Mouse (Mus musculus): Measurements from ENCODE around the gene Ferd3l.

Gene Ferd3l

DNA sequence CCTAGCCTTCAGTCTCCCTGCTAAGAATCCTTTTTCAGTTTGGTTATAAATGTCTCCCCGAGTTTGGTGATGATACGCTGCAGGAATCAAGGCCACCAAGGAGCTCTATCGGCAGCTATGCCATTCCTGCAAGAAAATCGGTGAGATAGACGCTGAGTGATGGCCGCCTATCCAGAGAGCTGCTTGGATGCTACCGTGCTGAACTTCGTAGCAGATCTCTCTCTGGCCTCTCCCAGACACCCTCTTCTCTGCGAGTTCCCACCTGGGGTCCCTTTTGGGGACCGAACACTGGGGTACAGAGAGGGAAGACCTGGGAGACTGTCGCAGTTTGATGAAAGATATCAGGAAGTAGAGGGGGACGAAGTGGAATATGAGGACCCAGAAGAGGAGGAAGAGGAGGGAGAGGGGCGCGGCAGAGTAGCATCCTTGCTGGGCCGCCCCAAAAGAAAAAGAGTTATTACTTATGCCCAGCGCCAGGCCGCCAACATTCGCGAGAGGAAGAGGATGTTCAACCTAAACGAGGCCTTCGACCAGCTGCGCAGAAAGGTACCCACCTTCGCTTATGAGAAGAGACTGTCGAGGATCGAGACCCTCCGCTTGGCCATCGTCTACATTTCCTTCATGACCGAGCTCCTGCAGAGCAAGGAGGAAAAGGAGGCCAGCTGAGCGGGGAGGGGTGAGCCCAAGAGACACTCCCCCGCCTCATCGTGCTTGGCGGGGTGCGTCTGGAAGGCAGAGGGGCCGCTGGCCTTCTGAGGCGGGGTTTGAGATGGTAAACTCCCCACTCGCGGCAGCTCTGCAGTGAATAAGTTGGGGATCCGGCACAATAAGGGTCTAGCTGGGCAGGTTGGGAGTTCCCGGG lies at the start of gene Ferd3l:
Ferd3l (plus strand) TSS at position 95 of the 862 bp plus-strand sequence.
- DNase-seq (ENCODE audit: low read depth, low spot score): no peak

DNA sequence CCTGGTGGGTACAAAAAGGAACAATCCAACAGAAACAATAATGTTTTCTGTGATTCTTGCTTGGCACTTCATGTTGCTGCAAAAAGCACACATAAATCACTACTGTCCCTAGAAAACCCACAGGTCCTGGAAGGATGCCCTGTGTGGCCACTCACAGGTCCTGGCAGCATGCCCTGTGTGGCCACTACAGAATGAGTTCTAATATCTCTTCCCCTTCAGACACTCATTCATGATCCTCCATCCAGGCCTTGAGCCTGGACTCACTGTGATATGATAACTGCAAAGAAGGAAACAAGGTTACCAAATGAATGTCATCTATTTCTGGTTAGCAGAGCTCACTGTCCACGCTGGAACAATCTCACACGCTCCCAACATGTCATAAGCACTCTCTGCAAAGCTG lies 34.3 kb upstream of the Ferd3l start:
- no peak for DNase-seq (ENCODE audit: low read depth, low spot score)

DNA sequence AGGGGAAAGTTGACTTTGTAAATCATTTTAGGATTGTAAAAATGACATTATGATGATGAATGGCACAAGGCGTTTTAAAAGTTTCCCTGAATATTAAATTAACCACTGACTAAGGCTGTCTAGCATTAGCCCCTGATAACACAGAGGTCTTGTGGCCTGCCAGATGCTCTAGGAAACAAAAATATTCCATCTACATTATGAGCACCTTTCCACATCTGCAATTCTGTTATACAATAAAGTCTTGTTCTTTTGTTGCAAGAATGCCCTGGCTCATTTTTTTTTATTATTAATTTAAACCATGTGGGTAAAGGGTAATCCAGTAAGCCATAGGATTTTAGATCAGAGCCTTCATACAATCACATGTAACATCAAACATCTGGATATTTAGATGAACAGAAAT lies 33.6 kb upstream of the Ferd3l start:
- DNase-seq (ENCODE audit: low read depth, low spot score): no peak

DNA sequence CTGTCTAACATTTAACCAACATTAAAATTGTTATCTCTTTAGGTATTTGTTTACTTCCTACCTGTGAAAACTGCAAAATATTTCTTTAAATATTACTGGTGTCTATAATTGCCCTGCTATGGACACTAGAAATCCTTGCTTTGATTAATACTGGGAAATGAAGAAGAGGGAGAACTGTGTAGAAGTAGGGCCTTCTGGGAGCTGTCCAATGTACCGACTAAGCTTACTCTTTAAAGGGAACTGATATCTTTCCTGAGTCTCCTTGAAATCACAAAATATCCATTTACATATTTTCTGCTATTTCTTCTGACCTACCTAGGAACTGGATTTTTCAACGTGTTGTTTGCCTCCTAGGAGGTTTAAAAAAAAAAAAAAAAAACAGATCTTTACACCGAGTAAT lies 1.5 kb upstream of the Ferd3l start:
- DNase-seq (ENCODE audit: low read depth, low spot score): no peak

- DNase-seq (ENCODE audit: low read depth, low spot score): no peak
These were observed 709 bp upstream of the Ferd3l start for GRCm38 (mm10) chr12:33927334-33928098.

- DNase-seq (ENCODE audit: low read depth, low spot score): no peak
These were observed 24.6 kb downstream of the Ferd3l start for GRCm38 (mm10) chr12:33952843-33953242.

DNA sequence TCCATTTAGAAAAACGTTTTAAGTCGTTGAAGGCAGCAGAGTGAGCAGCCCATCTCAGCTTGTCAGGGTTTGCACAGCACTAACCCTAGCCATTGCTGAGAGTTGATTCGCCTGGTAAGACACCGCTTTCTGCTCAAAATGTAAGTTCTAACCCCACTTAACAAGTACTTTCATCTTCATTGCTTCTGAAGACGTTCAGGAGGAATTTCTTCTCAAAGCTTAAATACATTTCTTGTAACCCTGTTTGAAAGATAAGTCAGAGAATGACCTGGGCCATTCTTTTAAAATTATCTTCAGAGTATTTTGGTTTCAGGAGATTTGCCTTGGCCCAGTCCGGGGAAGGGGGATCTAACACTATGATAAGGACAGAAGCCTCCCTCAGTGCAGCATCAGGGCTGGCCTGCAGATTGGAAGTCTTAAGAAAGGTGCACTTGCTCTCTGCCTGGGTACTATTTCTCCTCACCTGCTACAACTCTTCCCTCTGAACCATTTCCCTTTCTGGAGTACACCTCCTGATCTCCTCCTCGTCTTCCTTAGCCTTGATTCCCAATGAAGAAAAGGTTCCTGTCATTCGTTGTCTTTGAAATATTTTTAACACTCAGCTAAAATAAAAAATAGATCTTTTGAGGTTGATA lies 26.8 kb downstream of the Ferd3l start:
- no peak for DNase-seq (ENCODE audit: low read depth, low spot score)

GRCm38 (mm10) chr12:33955606-33956295 lies 27.5 kb downstream of the Ferd3l start:
- no peak for DNase-seq (ENCODE audit: low read depth, low spot score)

DNA sequence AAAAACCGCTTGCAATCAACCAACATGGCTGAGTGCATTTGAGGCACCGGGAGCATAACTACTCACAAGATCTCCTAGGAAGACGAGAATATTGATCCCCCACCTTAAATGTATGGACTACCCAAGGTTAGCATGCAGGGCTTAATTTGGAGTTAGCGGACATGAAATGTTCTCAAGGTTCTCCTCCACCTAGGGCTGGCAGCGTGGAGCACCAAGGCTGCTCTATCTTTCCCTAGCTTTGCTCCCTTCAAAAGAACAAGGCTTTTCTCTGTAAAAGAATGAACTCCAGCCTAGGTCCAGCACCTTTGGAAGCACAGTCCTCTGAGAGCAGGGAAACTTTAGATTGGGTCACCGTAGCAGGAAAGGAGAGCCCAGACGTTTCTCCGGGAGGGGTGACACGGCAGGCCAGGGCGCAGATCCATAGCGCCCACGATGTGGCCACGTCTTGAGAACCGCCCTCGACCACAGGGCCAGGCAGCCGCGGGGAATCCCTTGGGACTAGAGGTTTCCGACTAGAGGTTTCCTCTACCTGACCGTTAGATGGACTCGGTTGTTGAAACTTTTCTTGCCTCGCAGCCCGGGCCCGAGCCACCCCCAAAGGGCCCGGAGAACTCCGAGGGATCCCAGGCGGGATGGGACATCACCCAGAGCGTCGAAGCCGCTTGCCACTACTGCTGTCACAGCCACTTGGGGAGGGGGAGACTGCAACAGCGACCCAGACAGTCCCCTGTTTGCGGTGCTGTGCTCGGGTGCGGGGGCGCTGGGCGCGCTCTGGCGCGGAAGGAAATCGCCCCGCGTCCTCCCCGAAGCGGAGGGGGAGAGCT lies 28.6 kb downstream of the Ferd3l start:
- DNase-seq (ENCODE audit: low read depth, low spot score): no peak

DNA sequence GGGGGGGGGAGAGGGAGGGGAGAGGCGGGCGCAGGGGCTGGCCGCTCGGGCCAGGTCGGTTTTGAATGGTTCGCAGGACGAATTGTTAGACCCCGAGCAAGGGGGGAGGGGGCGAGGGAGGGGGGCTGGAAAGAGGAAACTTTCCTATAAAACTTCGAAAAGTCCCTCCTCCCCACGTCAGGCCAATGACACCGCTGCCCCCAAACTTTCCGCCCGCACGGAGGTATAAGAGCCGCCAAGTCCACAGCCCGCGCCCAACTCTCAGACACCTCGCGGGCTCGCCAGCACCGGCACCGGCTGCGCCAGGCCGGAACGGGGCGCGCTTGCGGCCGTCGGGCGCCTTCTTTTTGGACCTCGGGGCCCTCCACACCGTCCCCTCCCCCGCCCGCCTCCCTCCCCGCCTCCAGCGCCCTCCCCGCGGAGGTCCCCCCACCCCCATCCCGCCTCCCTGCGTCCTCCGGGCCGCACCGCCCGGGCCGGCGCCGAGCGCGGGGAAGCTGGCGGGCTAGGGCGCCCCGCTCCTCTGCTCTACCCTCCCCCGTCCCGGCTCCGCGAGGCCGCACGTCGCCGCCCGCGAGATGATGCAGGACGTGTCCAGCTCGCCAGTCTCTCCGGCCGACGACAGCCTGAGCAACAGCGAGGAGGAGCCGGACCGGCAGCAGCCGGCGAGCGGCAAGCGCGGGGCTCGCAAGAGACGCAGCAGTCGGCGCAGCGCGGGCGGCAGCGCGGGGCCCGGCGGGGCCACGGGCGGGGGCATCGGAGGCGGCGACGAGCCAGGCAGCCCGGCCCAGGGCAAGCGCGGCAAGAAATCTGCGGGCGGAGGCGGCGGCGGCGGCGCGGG lies 29.4 kb downstream of the Ferd3l start, which contains the start of gene Twist1:
Twist1 (plus strand) TSS at position 272 of the 841 bp plus-strand sequence.
- peak; percentile 6 for DNase-seq (ENCODE audit: low read depth, low spot score)

DNA sequence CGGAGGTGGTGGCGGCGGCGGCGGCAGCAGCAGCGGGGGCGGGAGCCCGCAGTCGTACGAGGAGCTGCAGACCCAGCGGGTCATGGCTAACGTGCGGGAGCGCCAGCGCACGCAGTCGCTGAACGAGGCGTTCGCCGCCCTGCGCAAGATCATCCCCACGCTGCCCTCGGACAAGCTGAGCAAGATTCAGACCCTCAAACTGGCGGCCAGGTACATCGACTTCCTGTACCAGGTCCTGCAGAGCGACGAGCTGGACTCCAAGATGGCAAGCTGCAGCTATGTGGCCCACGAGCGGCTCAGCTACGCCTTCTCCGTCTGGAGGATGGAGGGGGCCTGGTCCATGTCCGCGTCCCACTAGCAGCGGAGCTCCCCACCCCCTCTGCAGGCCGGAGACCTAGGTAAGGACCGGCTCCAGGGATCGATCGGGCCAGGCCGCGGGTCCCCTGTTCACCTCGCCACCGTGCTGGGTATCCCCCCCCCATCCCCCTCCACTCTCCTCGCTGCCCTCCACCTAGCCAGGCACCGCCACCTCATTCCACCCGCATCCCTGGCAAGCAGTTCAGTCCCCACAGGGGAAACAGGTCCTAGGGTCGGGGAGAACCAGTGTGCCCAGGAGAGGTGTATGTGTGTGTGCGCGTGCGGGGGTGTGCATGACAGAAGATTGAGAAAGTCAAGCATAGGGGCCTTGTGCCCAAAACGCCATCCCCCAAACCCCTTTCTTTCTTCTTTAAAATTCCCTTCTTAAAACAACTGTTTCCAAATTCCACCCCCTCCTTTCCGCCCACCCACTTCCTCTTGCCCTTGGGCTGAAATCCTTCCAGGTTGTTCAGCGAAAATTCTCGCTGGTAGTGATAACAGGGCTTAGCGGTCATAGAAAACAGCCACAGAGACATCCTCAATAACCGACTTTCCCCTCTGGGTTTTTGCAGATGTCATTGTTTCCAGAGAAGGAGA lies 30.3 kb downstream of the Ferd3l start:
- DNase-seq (ENCODE audit: low read depth, low spot score): peak; percentile 18

- DNase-seq (ENCODE audit: low read depth, low spot score): no peak
These were observed 31.0 kb downstream of the Ferd3l start for GRCm38 (mm10) chr12:33959206-33959605.

DNA sequence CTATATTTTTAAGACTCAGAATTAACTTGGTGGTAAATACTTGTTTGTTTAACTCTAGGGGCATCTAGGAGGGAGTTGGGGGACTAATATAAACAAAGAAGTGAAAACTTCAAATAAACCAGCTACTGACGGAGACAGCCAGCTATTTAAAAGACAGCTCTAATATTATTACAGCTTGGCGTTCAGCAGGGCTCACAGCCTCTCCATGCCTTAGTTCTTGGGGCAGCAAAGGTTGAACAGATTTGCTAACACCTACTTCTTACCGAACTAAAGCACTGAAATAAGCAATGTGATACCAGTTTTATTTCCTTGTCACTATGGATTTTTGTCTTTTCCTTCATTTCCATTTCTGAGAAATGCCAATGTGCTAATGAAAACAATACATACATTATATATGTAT lies 31.6 kb downstream of the Ferd3l start:
- DNase-seq (ENCODE audit: low read depth, low spot score): no peak

DNA sequence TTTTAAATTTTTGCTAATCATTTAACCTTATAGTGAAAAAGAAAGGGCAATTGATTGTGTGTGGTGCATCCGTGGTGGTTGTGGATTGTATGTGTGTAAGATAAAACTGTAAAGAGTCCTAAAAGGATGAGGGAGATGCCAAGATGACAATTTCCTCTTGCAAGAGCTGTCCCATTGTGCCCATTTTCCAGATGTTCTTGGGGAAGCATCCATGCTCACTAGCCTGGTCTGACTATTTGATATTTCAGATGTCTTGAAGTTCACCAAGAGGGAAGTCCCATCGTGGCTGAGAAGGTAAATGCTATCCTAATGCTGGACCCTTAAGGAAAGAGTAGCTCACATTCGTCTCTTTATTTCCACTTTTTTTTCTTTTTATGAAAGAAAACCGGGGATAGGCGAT lies 32.8 kb downstream of the Ferd3l start:
- DNase-seq (ENCODE audit: low read depth, low spot score): no peak

DNA sequence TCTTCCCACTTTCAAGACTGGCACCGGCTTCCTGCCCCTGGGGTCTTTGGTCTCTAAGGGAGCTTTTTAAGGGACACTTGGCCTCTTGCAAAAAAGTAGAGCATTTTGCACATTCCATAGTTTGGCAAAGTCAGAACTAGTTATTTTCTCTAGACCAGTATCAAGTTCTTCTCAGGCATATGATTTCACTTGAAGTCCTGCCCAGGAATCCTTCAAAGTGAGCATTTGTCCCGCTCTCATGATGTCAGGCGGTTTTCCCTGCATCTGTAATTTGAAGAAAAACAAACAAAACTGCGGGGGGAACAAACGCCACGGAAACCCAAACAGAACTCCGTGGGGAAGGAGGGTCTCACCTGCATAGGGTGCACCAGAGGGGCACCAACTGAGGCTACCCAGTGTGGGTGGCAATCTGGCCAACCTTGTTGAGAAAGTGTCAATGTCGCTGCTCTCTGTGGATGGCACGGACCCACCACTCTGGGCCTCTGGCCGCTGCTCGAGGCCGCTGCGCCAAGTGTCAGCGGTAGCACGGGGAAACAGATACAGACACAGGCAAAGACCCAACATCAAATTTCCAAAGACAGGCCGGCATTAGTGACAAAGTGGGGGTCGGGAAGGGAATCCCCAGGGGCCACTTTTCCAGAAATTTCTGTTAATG lies 34.0 kb downstream of the Ferd3l start:
- DNase-seq (ENCODE audit: low read depth, low spot score): no peak

DNA sequence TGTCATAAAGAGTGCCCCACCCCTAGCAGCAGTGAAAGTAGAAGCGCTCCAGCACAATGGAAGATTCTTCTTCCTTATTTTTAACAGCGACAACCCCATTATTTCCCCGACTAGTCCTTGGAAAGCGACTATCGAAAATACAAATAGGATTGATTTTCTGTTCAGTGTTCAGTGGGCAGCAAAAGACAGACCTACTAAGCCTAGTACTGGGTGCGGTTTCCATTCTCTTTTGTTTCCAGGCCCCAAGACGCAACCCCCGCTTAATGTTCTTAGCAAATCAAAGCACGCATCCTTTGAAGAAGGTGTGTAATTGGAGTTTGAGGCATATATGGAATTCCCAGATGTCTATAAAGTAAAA lies 34.5 kb downstream of the Ferd3l start:
- no peak for DNase-seq (ENCODE audit: low read depth, low spot score)

- no peak for DNase-seq (ENCODE audit: low read depth, low spot score)
These were observed 35.6 kb downstream of the Ferd3l start for GRCm38 (mm10) chr12:33963671-33964369.

DNA sequence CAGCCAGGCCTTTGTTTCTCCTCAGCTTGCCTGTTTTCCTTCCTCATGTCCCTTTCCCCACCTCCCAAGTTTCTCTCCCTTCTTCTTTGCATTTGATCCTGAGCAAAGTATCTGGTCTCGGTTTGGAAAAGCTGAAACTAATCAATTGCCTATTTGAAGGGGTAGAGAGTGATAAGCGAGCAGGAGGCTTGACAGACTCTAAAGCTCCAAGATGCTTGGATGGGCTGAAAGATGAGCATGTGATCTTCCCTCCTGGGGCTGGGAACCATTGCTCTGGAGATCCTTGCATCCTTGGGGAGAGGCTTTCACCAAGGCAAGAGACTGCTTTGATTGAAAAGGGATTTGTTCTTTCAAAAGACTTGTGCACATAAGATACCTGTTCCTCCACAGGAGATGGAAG lies 36.2 kb downstream of the Ferd3l start:
- DNase-seq (ENCODE audit: low read depth, low spot score): no peak

Measured in CD4-positive, CD25-positive, alpha-beta regulatory T cell, adult 2 months (primary cell).